ENCODE assay signal across 8 mouse cellular contexts in the genomic region with DNA sequence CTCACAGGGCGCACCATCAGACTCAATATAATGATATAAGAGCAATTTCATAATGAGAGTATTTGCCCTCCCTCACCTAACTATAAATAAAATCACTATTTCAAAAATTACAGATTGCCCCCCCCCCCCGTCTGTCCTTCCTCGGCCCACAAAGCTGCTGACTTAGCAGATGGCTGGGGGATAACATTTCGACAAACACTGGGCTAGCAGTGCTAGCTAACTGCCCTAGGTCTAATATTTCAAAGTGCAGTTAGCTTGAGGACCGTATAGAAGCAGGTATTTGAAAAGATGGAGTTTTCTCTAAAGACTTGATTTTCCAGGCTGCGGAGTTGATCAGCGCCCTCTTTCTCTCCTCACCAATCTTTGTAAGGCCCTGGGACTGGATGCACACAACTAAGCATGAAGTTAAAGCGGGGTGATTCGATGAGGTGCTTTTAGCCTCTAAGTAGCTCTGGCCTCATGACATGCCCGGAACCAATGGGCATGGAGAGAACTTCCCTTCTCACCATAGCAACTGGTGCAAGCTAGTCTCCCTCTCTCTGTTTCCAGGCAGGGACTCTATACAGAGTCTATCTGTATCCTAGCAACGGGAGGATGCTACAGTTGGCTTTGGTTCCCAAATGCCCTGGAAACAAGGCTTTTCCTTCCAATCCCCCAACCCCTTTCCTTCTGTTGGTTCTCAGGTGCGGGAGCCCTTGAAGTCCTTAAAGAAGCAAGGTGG.
A peak's percentile ranks its signal among the peaks of the same experiment; 100 is the strongest.
DNase-seq lines count a peak whose midpoint lies in the region; ATAC-seq and TF ChIP-seq lines count a peak whose summit lies in the region.

No protein-coding gene starts in this region.

- no peak overlapping the region for H3K27ac ChIP-seq in forebrain, embryonic 12.5 days
- H3K27ac ChIP-seq in midbrain, embryonic 15.5 days: peak overlapping the region; percentile 43; the same call in 1 of the 2 replicates
- H3K27ac ChIP-seq in lung, postnatal 0 days (ENCODE audit: low read length): no peak overlapping the region

- no peak overlapping the region for H3K4me2 ChIP-seq in forebrain, embryonic 12.5 days
- H3K4me2 ChIP-seq in midbrain, embryonic 15.5 days: peak overlapping the region; percentile 35
- no peak overlapping the region for H3K4me2 ChIP-seq in lung, postnatal 0 days (replicated peaks; ENCODE audit: low read depth, low read length)

- intact Hi-C loops in gastrocnemius, postnatal 36 days (cut with DNase I): loop anchor here (5.0 to 10.0 kb wide), 3 partner anchors 159 to 389 kb away; partner anchors contain the start of genes 2210016F16Rik and Idnk

- no peaks in the 10 kb centered on the region for H3K27me3 ChIP-seq in forebrain, embryonic 12.5 days
- no peaks in the 10 kb centered on the region for H3K27me3 ChIP-seq in midbrain, embryonic 15.5 days (replicated peaks)
- no peaks in the 10 kb centered on the region for H3K27me3 ChIP-seq in lung, postnatal 0 days (replicated peaks; ENCODE audit: insufficient read depth, low read length)

- H3K9ac ChIP-seq in forebrain, embryonic 12.5 days: no peak overlapping the region
- H3K9ac ChIP-seq in midbrain, embryonic 15.5 days: no peak overlapping the region
- no peak overlapping the region for H3K9ac ChIP-seq in lung, postnatal 0 days (replicated peaks; ENCODE audit: low read depth)

- TF ChIP-seq CTCF in lung, postnatal 0 days (IDR thresholded peaks at IDR 0.05): no peak

- no peak overlapping the region for H3K4me3 ChIP-seq in forebrain, embryonic 12.5 days (replicated peaks)
- H3K4me3 ChIP-seq in midbrain, embryonic 15.5 days: no peak overlapping the region
- no peak overlapping the region for H3K4me3 ChIP-seq in lung, postnatal 0 days (ENCODE audit: low read depth, low read length)

- no peak for TF ChIP-seq EP300 in lung, postnatal 0 days (IDR thresholded peaks at IDR 0.05)

- peaks cover 33% of the 10 kb centered on the region for H3K4me1 ChIP-seq in forebrain, embryonic 12.5 days
- H3K4me1 ChIP-seq in midbrain, embryonic 15.5 days: peaks cover 46% of the 10 kb centered on the region
- H3K4me1 ChIP-seq in lung, postnatal 0 days (ENCODE audit: insufficient read depth, low read depth, low read length): no peaks in the 10 kb centered on the region

- peak; percentile 50 for DNase-seq in MN1 (ENCODE audit: low spot score)
- peak; percentile 57 to 74 for DNase-seq in layer of hippocampus, adult 8-10 months (ENCODE audit: low spot score in 2 of 2)
- no peak for DNase-seq in gastrocnemius, postnatal 10 days
- no peak for DNase-seq in lung, postnatal 0 days (ENCODE audit: low spot score)
- DNase-seq in cerebellum, adult 9-10 months: no peak
- no peak for DNase-seq in gastrocnemius, postnatal 36 days

- H3K36me3 ChIP-seq in forebrain, embryonic 12.5 days (replicated peaks): no peaks in the 10 kb centered on the region
- H3K36me3 ChIP-seq in midbrain, embryonic 15.5 days (replicated peaks): no peaks in the 10 kb centered on the region
- H3K36me3 ChIP-seq in lung, postnatal 0 days (ENCODE audit: insufficient read depth, low read length): no peaks in the 10 kb centered on the region

- no peaks in the 10 kb centered on the region for H3K9me3 ChIP-seq in forebrain, embryonic 12.5 days
- H3K9me3 ChIP-seq in midbrain, embryonic 15.5 days: no peaks in the 10 kb centered on the region
- H3K9me3 ChIP-seq in lung, postnatal 0 days (ENCODE audit: low read length): no peaks in the 10 kb centered on the region

- ATAC-seq in forebrain, embryonic 12.5 days (ENCODE audit: low FRiP score): peak; percentile 57; the same call in 1 of the 2 replicates
- peak; percentile 90 for ATAC-seq in midbrain, embryonic 15.5 days (replicated peaks)
- ATAC-seq in lung, postnatal 0 days: no peak

- WGBS in forebrain, embryonic 12.5 days: 56% methylated on average over 12 of the region's 12 CpGs
- WGBS in midbrain, embryonic 15.5 days: 35% methylated on average over 12 of the region's 12 CpGs
- WGBS in lung, postnatal 0 days: 56% methylated on average over 12 of the region's 12 CpGs

Comparison
In these comparisons a context has a peak if more than half of its experiments do, and no peak if none do; other contexts are left out.
1. DNase-seq: peak in MN1 (single experiment) and layer of hippocampus, adult 8-10 months (2 of 2); none in gastrocnemius, postnatal 10 days (single experiment), lung, postnatal 0 days (single experiment), cerebellum, adult 9-10 months (single experiment) and gastrocnemius, postnatal 36 days (0 of 2).